Mouse (Mus musculus): ENCODE data around the gene Fam214b. TPM values are rescaled to one million over a fixed set of nuclear protein-coding genes. Genes with fewer than 3 reads are reported as not detected.

The Fam214b gene
- polyA plus RNA-seq, 1 experiment from 2014 or later, result 40.3 TPM

DNA sequence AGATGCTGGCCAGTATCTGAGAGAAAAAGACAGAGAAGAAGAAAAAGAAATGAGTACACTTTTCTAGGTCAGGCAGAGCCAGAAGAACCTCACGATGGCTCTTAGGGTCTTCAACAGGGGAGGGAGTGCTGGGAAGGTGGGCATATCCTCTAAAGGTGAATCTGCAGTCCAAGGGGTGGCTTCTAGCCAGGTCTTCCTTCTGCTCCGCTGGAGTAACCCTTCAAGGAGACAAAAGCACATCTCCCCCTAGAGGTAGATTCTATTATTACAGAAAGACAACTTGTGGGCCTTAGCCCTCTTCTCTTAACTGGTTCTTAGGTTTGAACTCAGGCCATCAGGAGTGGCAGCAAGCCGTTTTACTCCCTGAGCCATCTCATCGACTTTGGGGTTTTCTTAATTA is 6.6 kb upstream of the Fam214b start:
- Histone ChIP-seq H3K9me3 (no peaks in the 10 kb centered on the region), H3K4me2 (no peak overlapping the region), H3K36me3 (replicated peaks) (no peaks in the 10 kb centered on the region), H3K27me3 (no peaks in the 10 kb centered on the region), H3K4me1 (peaks cover 3% of the 10 kb centered on the region), H3K4me3 (replicated peaks) (no peak overlapping the region), H3K9ac (no peak overlapping the region), H3K27ac (no peak overlapping the region)
- WGBS, result 13% methylated on average over 4 of the region's 4 CpGs
- 0 out of 2 replicates have a peak, but pooled peaks have one; percentile 36 for ATAC-seq (ENCODE audit: low FRiP score)

DNA sequence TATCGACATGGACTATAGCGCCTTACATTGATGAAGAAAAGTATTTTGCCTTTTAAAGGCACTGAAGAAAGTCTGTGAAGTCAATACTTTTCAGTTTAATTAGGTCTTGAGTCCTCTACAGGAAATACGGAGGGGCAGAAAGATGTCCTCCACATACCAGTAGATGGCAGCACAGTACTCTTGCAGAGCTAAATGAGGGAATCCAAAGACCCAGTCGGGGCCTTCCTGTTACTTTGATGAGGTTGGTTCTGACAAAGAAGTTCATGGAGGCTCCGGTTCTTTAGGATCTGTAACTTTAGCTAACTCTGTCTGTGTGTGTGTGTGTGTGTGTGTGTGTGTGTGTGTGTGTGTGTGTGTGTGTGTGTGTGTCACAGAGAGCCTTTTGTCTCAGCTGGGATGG is 1.2 kb upstream of the Fam214b start:
- 5% methylated on average over 5 of the region's 5 CpGs for WGBS
- H3K27ac ChIP-seq, result no peak overlapping the region
- ATAC-seq (ENCODE audit: low FRiP score), result no peak
- no peaks in the 10 kb centered on the region; the same call in 1 of the 2 replicates for H3K36me3 ChIP-seq (replicated peaks)
- H3K9me3 ChIP-seq, result no peaks in the 10 kb centered on the region
- peak overlapping the region; percentile 84 for H3K4me2 ChIP-seq
- H3K9ac ChIP-seq, result peak overlapping the region; percentile 36; the same call in 1 of the 2 replicates
- H3K4me3 ChIP-seq (replicated peaks), result peak overlapping the region; percentile 17; the same call in 1 of the 2 replicates
- H3K27me3 ChIP-seq, result no peaks in the 10 kb centered on the region
- H3K4me1 ChIP-seq, result peaks cover 31% of the 10 kb centered on the region

- Histone ChIP-seq H3K9me3 (no peaks in the 10 kb centered on the region), H3K4me3 (replicated peaks) (peak overlapping the region; percentile 56; the same call in 1 of the 2 replicates), H3K4me1 (peaks cover 31% of the 10 kb centered on the region)
These were observed 587 bp upstream of the Fam214b start for GRCm38 (mm10) chr4:43046607-43047006.

GRCm38 (mm10) chr4:43045285-43045658 is 748 bp downstream of the Fam214b start:
- peak overlapping the region; percentile 56 for H3K4me3 ChIP-seq (replicated peaks)
- H3K27me3 ChIP-seq, result no peaks in the 10 kb centered on the region
- H3K9me3 ChIP-seq, result no peaks in the 10 kb centered on the region
- 2% methylated on average over 13 of the region's 13 CpGs for WGBS
- H3K27ac ChIP-seq, result peak overlapping the region; percentile 97
- peak; percentile 10; the same call in 1 of the 2 replicates for ATAC-seq (ENCODE audit: low FRiP score)
- H3K4me1 ChIP-seq, result peaks cover 40% of the 10 kb centered on the region
- H3K36me3 ChIP-seq (replicated peaks), result no peaks in the 10 kb centered on the region; the same call in 1 of the 2 replicates
- H3K9ac ChIP-seq, result peak overlapping the region; percentile 73
- peak overlapping the region; percentile 84 for H3K4me2 ChIP-seq

More at GRCm38 (mm10) chr4:43046607-43047006, 587 bp upstream of the Fam214b start:
- H3K9ac ChIP-seq, result no peak overlapping the region
- no peaks in the 10 kb centered on the region; the same call in 1 of the 2 replicates for H3K36me3 ChIP-seq (replicated peaks)
- no peak for ATAC-seq (ENCODE audit: low FRiP score)
- 64% methylated on average over 5 of the region's 5 CpGs for WGBS
- no peaks in the 10 kb centered on the region for H3K27me3 ChIP-seq
- H3K4me2 ChIP-seq, result peak overlapping the region; percentile 84
- H3K27ac ChIP-seq, result no peak overlapping the region

DNA sequence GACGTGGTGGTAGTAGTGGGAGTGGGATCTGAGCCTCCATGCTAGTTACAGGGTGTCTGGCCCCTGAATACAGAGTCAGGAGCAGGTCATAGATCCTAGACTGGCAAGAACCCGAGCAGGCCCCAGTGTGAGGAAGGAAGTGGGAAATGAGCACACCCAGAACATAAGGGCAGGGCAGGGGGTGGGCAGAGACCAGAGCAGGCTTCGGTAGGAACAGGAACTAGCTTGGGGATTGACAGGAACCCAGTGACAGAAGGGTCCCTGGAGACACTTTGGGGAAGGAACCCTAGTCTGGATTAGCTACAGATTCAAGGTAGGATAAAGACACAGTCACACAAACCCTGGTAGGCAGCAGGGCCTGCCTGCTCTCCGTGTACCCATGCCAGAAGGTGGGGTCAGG is 1.3 kb downstream of the Fam214b start:
- WGBS, result 3% methylated on average over 4 of the region's 4 CpGs
- H3K27me3 ChIP-seq, result no peaks in the 10 kb centered on the region
- peak overlapping the region; percentile 73 for H3K9ac ChIP-seq
- no peaks in the 10 kb centered on the region; the same call in 1 of the 2 replicates for H3K36me3 ChIP-seq (replicated peaks)
- H3K4me1 ChIP-seq, result peaks cover 40% of the 10 kb centered on the region
- ATAC-seq (ENCODE audit: low FRiP score), result no peak
- H3K9me3 ChIP-seq, result no peaks in the 10 kb centered on the region
- H3K4me3 ChIP-seq (replicated peaks), result peak overlapping the region; percentile 56
- peak overlapping the region; percentile 97 for H3K27ac ChIP-seq
- peak overlapping the region; percentile 84 for H3K4me2 ChIP-seq

- H3K27me3 ChIP-seq, result no peaks in the 10 kb centered on the region
- no peaks in the 10 kb centered on the region; the same call in 1 of the 2 replicates for H3K36me3 ChIP-seq (replicated peaks)
- peak; percentile 80 for ATAC-seq (ENCODE audit: low FRiP score)
- H3K9ac ChIP-seq, result peak overlapping the region; percentile 73
- H3K4me2 ChIP-seq, result peak overlapping the region; percentile 84
- H3K4me3 ChIP-seq (replicated peaks), result peak overlapping the region; percentile 56
- peak overlapping the region; percentile 97 for H3K27ac ChIP-seq
- 7% methylated on average over 7 of the region's 7 CpGs for WGBS
- H3K9me3 ChIP-seq, result no peaks in the 10 kb centered on the region
- peaks cover 49% of the 10 kb centered on the region for H3K4me1 ChIP-seq
These were observed 2.2 kb downstream of the Fam214b start for GRCm38 (mm10) chr4:43043644-43044357.

- H3K9me3 ChIP-seq, result no peaks in the 10 kb centered on the region
- no peaks in the 10 kb centered on the region for H3K27me3 ChIP-seq
- WGBS, result 71% methylated on average over 9 of the region's 9 CpGs
- H3K9ac ChIP-seq, result no peak overlapping the region
- peak overlapping the region; percentile 27 for H3K4me2 ChIP-seq
- H3K4me3 ChIP-seq (replicated peaks), result no peak overlapping the region
- peaks cover 12% of the 10 kb centered on the region for H3K36me3 ChIP-seq (replicated peaks)
- ATAC-seq (ENCODE audit: low FRiP score), result no peak
- peak overlapping the region; percentile 68 for H3K27ac ChIP-seq
- H3K4me1 ChIP-seq, result peaks cover 54% of the 10 kb centered on the region
These were observed 5.0 kb downstream of the Fam214b start for GRCm38 (mm10) chr4:43040881-43041547.

DNA sequence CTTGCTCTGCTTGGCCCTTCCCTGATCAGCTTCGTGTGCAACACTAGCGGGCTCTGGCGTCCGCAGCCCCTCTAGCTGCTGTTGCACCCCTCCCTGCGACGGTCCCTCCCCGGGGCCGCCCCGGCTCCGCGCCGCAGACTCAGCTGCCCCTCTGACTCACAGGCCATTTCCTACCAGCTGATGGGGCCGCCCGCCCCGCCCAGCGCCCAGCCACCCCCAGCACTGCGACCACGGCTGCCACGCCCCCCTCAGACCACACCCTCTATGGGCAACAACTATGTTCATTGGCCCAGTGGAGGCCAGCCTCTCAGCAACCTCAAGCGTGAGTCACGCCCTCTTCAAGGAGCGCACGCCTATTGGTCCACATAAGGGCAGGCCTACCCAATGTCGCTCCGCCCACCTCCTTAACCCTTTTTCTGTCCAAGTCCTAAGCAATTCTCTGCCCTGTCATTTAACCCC is 5.9 kb downstream of the Fam214b start:
- H3K4me3 ChIP-seq (replicated peaks), result peak overlapping the region; percentile 77
- H3K36me3 ChIP-seq (replicated peaks), result peaks cover 21% of the 10 kb centered on the region
- no peaks in the 10 kb centered on the region for H3K27me3 ChIP-seq
- ATAC-seq (ENCODE audit: low FRiP score), result peak; percentile 94
- peak overlapping the region; percentile 85 for H3K27ac ChIP-seq
- peak overlapping the region; percentile 82 for H3K4me2 ChIP-seq
- no peaks in the 10 kb centered on the region for H3K9me3 ChIP-seq
- H3K9ac ChIP-seq, result peak overlapping the region; percentile 82
- peaks cover 52% of the 10 kb centered on the region for H3K4me1 ChIP-seq
- WGBS, result 1% methylated on average over 22 of the region's 25 CpGs

DNA sequence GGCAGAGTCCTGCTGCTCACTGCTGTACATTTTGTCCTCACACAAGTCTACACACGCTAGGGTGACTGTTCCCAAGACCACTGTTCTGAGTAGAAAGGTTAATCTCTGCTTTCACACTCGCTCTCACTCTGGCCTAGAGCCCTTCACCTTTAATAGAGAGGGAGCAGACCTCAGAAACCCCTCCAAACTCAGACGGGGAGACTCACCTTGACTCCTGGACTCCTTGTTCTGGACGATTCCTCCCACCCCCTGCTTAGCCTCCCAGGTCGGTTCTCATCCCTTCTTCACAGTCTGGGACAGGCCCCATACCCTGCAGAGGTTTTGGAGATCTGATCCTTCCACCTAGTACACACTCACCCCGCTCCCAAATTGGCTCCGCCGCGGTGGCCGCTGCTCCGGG is 6.4 kb downstream of the Fam214b start:
- peak; percentile 22; the same call in 1 of the 2 replicates for ATAC-seq (ENCODE audit: low FRiP score)
- 3% methylated on average over 11 of the region's 11 CpGs for WGBS
- Histone ChIP-seq H3K9me3 (no peaks in the 10 kb centered on the region), H3K36me3 (replicated peaks) (peaks cover 26% of the 10 kb centered on the region), H3K4me3 (replicated peaks) (peak overlapping the region; percentile 77), H3K27ac (peak overlapping the region; percentile 85), H3K4me2 (peak overlapping the region; percentile 82), H3K9ac (peak overlapping the region; percentile 82), H3K4me1 (peaks cover 47% of the 10 kb centered on the region), H3K27me3 (no peaks in the 10 kb centered on the region)

DNA sequence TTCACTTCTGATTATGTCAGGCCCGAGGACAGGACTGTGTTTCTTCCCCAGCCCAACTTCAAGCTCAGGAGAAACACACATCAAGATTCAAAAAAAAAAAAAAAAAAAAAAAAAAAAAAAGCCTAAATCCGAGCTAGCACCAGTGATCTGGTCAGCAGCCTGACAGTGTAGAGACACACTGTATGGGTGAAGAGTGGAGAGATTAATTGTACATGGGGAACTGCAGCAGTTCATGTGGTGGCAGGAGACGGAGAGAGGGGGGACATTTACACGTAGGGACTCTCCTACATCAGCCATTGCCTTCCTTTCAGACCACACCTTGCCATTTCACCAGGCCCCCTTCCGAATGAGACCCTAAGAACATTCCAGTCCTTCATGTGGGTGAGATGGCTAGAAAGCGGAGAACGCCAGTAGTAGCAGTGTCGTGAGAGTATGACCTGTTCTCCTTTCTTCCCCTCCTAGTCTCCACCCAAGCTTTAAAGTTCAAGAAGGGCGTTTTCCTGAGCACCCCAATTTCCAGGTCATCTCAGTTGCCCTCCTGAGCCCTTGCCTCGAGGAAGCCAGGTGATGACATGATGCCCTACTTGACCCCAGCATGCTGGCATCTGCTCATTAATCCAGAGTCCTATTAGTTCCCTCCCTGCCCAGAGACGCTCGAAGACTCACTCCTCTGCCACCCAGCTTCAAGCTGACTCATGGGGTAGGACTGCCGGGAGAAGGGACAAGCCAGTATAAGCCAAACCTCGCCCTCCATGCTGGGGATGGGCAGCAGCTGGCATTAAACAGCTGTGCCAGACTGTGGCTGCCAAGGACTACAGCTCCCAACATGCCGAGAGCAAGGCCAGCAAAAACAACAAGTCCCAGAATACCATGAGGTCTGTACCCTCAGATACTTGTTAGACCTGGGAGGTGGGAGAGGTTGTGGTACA is 7.2 kb downstream of the Fam214b start:
- H3K27me3 ChIP-seq, result no peaks in the 10 kb centered on the region
- H3K4me2 ChIP-seq, result peak overlapping the region; percentile 82
- H3K4me1 ChIP-seq, result peaks cover 40% of the 10 kb centered on the region
- H3K4me3 ChIP-seq (replicated peaks), result peak overlapping the region; percentile 77
- H3K36me3 ChIP-seq (replicated peaks), result peaks cover 34% of the 10 kb centered on the region
- H3K27ac ChIP-seq, result peak overlapping the region; percentile 85
- H3K9ac ChIP-seq, result peak overlapping the region; percentile 82
- no peaks in the 10 kb centered on the region for H3K9me3 ChIP-seq
- 65% methylated on average over 15 of the region's 15 CpGs for WGBS
- ATAC-seq (ENCODE audit: low FRiP score), result no peak

- Histone ChIP-seq H3K9ac (no peak overlapping the region), H3K27me3 (no peaks in the 10 kb centered on the region), H3K4me3 (replicated peaks) (no peak overlapping the region), H3K36me3 (replicated peaks) (peaks cover 42% of the 10 kb centered on the region), H3K4me1 (peaks cover 35% of the 10 kb centered on the region), H3K9me3 (no peaks in the 10 kb centered on the region), H3K4me2 (no peak overlapping the region), H3K27ac (peak overlapping the region; percentile 9; the same call in 1 of the 2 replicates)
- 80% methylated on average over 4 of the region's 4 CpGs for WGBS
- no peak for ATAC-seq (ENCODE audit: low FRiP score)
These were observed 8.0 kb downstream of the Fam214b start for GRCm38 (mm10) chr4:43037860-43038566.

Measured in forebrain, embryonic 12.5 days (tissue).